1 mouse cellular context compared by ENCODE assay signal in the genomic region with DNA sequence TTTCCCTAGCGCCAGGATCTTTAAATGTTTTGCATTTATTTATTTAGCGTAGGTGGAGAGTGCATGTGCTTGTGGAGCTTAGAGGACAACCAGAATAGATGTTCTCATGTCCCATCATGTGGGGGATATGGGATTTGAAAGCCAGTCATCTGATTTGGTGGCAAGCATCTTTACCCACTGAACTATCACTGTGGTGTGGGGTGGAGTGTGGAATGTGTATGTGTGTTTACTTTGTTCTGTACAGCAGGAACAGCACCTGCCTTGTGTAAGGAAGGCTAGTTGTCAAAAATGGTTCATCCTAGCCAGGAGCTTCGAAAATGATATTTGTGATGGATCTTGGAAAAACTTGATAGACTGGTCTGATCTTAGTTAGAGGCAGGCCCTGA.
A peak's percentile ranks its signal among the peaks of the same experiment; 100 is the strongest.
TF ChIP-seq lines count a peak whose summit lies in the region.

No protein-coding gene starts in this region.

TF ChIP-seq in CH12.LX, 34 proteins besides CTCF, POLR2A, EP300 and RAD21 (continued from another document):
- TF ChIP-seq ELF1 (IDR thresholded peaks at IDR 0.05; ENCODE audit: low read depth, low read length) = no peak
- no peak for TF ChIP-seq CHD2 (IDR thresholded peaks at IDR 0.05; ENCODE audit: low read length)
- peak; percentile 65; the same call in 1 of the 2 replicates for TF ChIP-seq MXI1 (IDR thresholded peaks at IDR 0.05; ENCODE audit: low read depth, low read length)
- peak; percentile 22; the same call in 1 of the 2 replicates for TF ChIP-seq ETS1 (conservative IDR thresholded peaks at IDR 0.05; ENCODE audit: low read depth, low read length)
- no peak for TF ChIP-seq MAFK (IDR thresholded peaks at IDR 0.05; ENCODE audit: insufficient replicate concordance, low read length)
- TF ChIP-seq UBTF (IDR thresholded peaks at IDR 0.05; ENCODE audit: low read depth, low read length) = no peak
- peak; percentile 1; the same call in 1 of the 2 replicates for TF ChIP-seq MYC (IDR thresholded peaks at IDR 0.05; ENCODE audit: low read depth, low read length)
- no peak for TF ChIP-seq ZC3H11A (IDR thresholded peaks at IDR 0.05; ENCODE audit: low read depth, low read length)
- TF ChIP-seq CHD1 (IDR thresholded peaks at IDR 0.05; ENCODE audit: low read depth, low read length) = peak; percentile 75; the same call in 1 of the 2 replicates
- TF ChIP-seq POLR2AphosphoS2 (IDR thresholded peaks at IDR 0.05; ENCODE audit: low read depth, low read length) = no peak
